Mouse (Mus musculus) kidney, adult 2 months (tissue): ENCODE results near the gene Stra6. TPM values are rescaled to one million over a fixed set of nuclear protein-coding genes. Genes with fewer than 3 reads are reported as not detected.

ENCODE experiments used
- DNase-seq: peaks from one replicate; pipeline ENCODE4 v3.0.0; 2021
- H3K27ac ChIP-seq: fragments of 200-500 bp; 2 replicates; pipeline ENCODE4 v1.5.1; 2012; ENCODE audit warnings: low read depth, low read length, control low read depth, inconsistent platforms; ENCODE audit not compliant: insufficient read depth
- H3K27me3 ChIP-seq: fragments of 200-500 bp; replicated peaks from 2 replicates; pipeline ENCODE4 v1.6.1; 2012; ENCODE audit warnings: mild to moderate bottlenecking, moderate library complexity, low read length, inconsistent platforms; ENCODE audit not compliant: control insufficient read depth, insufficient read depth
- H3K36me3 ChIP-seq: fragments of 200-500 bp; 2 replicates; pipeline ENCODE4 v1.6.1; 2012; ENCODE audit warnings: mild to moderate bottlenecking, moderate library complexity, low read length, inconsistent platforms; ENCODE audit not compliant: control insufficient read depth, insufficient read depth
- H3K4me1 ChIP-seq: fragments of 200-500 bp; 2 replicates; pipeline ENCODE4 v1.6.1; 2011; ENCODE audit warnings: low read length; ENCODE audit not compliant: control insufficient read depth, insufficient read depth
- H3K4me3 ChIP-seq: fragments of 200-500 bp; 2 replicates; pipeline ENCODE4 v1.5.1; 2011; ENCODE audit warnings: mild to moderate bottlenecking, low read depth, low read length, control low read depth; ENCODE audit not compliant: insufficient read depth
- CTCF ChIP-seq: fragments of 200-500 bp; conservative IDR thresholded peaks from 2 replicates; pipeline ENCODE4 v1.5.1; 2011; ENCODE audit warnings: low read depth, mild to moderate bottlenecking, control low read depth, low read length, moderate library complexity, mixed read lengths; ENCODE audit not compliant: insufficient read depth, insufficient read length
- POLR2A ChIP-seq: fragments of 200-500 bp; IDR thresholded peaks from one replicate; pipeline ENCODE4 v1.6.1; 2011; ENCODE audit warnings: low read depth, low read length, control low read depth
- WGBS: fragments of 180-500 bp; shearing (Covaris S2); methylation state at CpG from one replicate; pipeline ENCODE4 v1.1.7; 2018; 5-methylcytosine and 5-hydroxymethylcytosine counted together
- polyA plus RNA-seq: library from polyadenylated mRNA; depleted of rRNA; stranded (reverse); fragments of >200 nt; gene quantifications from 2 replicates; pipeline ENCODE4 v1.2.3, GENCODE M21; 2012

The Stra6 gene
- polyA plus RNA-seq, 1 experiment: 15.4 TPM

- H3K27ac ChIP-seq: no peak overlapping the region
- H3K4me3 ChIP-seq: no peak overlapping the region
- DNase-seq: no peak
- WGBS: 26% methylated on average over 2 of the region's 2 CpGs
- H3K4me1 ChIP-seq: no peaks in the 10 kb centered on the region
- no peaks in the 10 kb centered on the region for H3K36me3 ChIP-seq
- no peaks in the 10 kb centered on the region; the same call in 1 of the 2 replicates for H3K27me3 ChIP-seq
- TF ChIP-seq POLR2A (no peak), CTCF (no peak)
These were observed 21.5 kb downstream of the Stra6 start for GRCm38 (mm10) chr9:58085074-58085473.

GRCm38 (mm10) chr9:58086203-58086602 lies 22.6 kb downstream of the Stra6 start:
- no peaks in the 10 kb centered on the region; the same call in 1 of the 2 replicates for H3K27me3 ChIP-seq
- 58% methylated on average over 9 of the region's 9 CpGs for WGBS

GRCm38 (mm10) chr9:58086861-58087260 lies 23.3 kb downstream of the Stra6 start:
- H3K36me3 ChIP-seq: no peaks in the 10 kb centered on the region
- TF ChIP-seq CTCF (no peak), POLR2A (no peak)
- no peak overlapping the region for H3K4me3 ChIP-seq
- H3K4me1 ChIP-seq: no peaks in the 10 kb centered on the region
- DNase-seq: no peak
- no peak overlapping the region for H3K27ac ChIP-seq
- WGBS: 81% methylated on average over 7 of the region's 7 CpGs
- H3K27me3 ChIP-seq: no peaks in the 10 kb centered on the region; the same call in 1 of the 2 replicates

More at GRCm38 (mm10) chr9:58086203-58086602, 22.6 kb downstream of the Stra6 start:
- Histone ChIP-seq H3K27ac (no peak overlapping the region), H3K4me3 (no peak overlapping the region), H3K36me3 (no peaks in the 10 kb centered on the region), H3K4me1 (no peaks in the 10 kb centered on the region)
- DNase-seq: no peak
- TF ChIP-seq CTCF (no peak), POLR2A (no peak)

- H3K27me3 ChIP-seq: no peaks in the 10 kb centered on the region; the same call in 1 of the 2 replicates
- H3K27ac ChIP-seq: no peak overlapping the region
- TF ChIP-seq POLR2A (no peak), CTCF (no peak)
- WGBS: 58% methylated on average over 7 of the region's 7 CpGs
- H3K4me1 ChIP-seq: no peaks in the 10 kb centered on the region
- H3K36me3 ChIP-seq: no peaks in the 10 kb centered on the region
- DNase-seq: no peak
- H3K4me3 ChIP-seq: no peak overlapping the region
These were observed 23.9 kb downstream of the Stra6 start for GRCm38 (mm10) chr9:58087277-58087998.

GRCm38 (mm10) chr9:58091623-58092425 lies 28.2 kb downstream of the Stra6 start:
- TF ChIP-seq CTCF (no peak), POLR2A (no peak)
- peak; percentile 13 for DNase-seq
- H3K27me3 ChIP-seq: no peaks in the 10 kb centered on the region
- no peaks in the 10 kb centered on the region for H3K36me3 ChIP-seq
- H3K4me1 ChIP-seq: no peaks in the 10 kb centered on the region
- H3K4me3 ChIP-seq: no peak overlapping the region
- WGBS: 60% methylated on average over 4 of the region's 4 CpGs
- H3K27ac ChIP-seq: no peak overlapping the region

GRCm38 (mm10) chr9:58092581-58093269 lies 29.1 kb downstream of the Stra6 start:
- no peaks in the 10 kb centered on the region for H3K4me1 ChIP-seq
- H3K27ac ChIP-seq: no peak overlapping the region
- no peaks in the 10 kb centered on the region for H3K27me3 ChIP-seq
- peak; percentile 52 for DNase-seq
- WGBS: 61% methylated on average over 7 of the region's 7 CpGs
- no peaks in the 10 kb centered on the region for H3K36me3 ChIP-seq
- TF ChIP-seq CTCF (no peak), POLR2A (no peak)
- no peak overlapping the region for H3K4me3 ChIP-seq

- Histone ChIP-seq H3K27me3 (no peaks in the 10 kb centered on the region), H3K36me3 (no peaks in the 10 kb centered on the region), H3K4me3 (no peak overlapping the region), H3K4me1 (no peaks in the 10 kb centered on the region), H3K27ac (no peak overlapping the region)
- 67% methylated on average over 3 of the region's 3 CpGs for WGBS
- no peak for DNase-seq
- TF ChIP-seq CTCF (no peak), POLR2A (no peak)
These were observed 30.2 kb downstream of the Stra6 start for GRCm38 (mm10) chr9:58093776-58094175.
